Mouse (Mus musculus) hindbrain, embryonic 16.5 days (tissue): ENCODE results near the gene Nabp2. TPM values are rescaled to one million over a fixed set of nuclear protein-coding genes. Genes with fewer than 3 reads are reported as not detected.
A peak's percentile ranks its signal among the peaks of the same experiment; 100 is the strongest.

ENCODE experiments used
- ATAC-seq: fragments of 200-750 bp; cut with Nextera tagmentation; 2 replicates; pipeline ENCODE4 v1.8.0; 2017; ENCODE audit warnings: moderate TSS enrichment, moderate library complexity
- H3K27ac ChIP-seq: fragments of 300-500 bp; sonication (generic); 2 replicates; pipeline ENCODE4 v1.5.1; 2014; ENCODE audit warnings: low read depth, mild to moderate bottlenecking, control low read depth, low read length, moderate library complexity
- H3K27me3 ChIP-seq: fragments of 300-500 bp; sonication (generic); replicated peaks from 2 replicates; pipeline ENCODE4 v1.6.1; 2014; ENCODE audit warnings: low read length; ENCODE audit not compliant: control insufficient read depth, insufficient read depth
- H3K36me3 ChIP-seq: fragments of 300-500 bp; sonication (generic); 2 replicates; pipeline ENCODE4 v1.6.1; 2014; ENCODE audit warnings: mild to moderate bottlenecking, low read length, moderate library complexity, mixed read lengths; ENCODE audit not compliant: control insufficient read depth, insufficient read depth
- H3K4me1 ChIP-seq: fragments of 300-500 bp; sonication (generic); 2 replicates; pipeline ENCODE4 v1.6.1; 2014; ENCODE audit warnings: low read depth, low read length; ENCODE audit not compliant: control insufficient read depth, insufficient read depth
- H3K4me2 ChIP-seq: fragments of 300-500 bp; sonication (generic); 2 replicates; pipeline ENCODE4 v1.6.1; 2014; ENCODE audit warnings: mild to moderate bottlenecking, low read length, control low read depth, moderate library complexity
- H3K4me3 ChIP-seq: fragments of 300-500 bp; sonication (generic); 2 replicates; pipeline ENCODE4 v1.5.1; 2014; ENCODE audit warnings: mild to moderate bottlenecking, low read length, control low read depth, moderate library complexity
- H3K9ac ChIP-seq: fragments of 300-500 bp; sonication (generic); 2 replicates; pipeline ENCODE4 v1.6.1; 2014; ENCODE audit warnings: low read depth, mild to moderate bottlenecking, control low read depth, low read length, moderate library complexity
- H3K9me3 ChIP-seq: fragments of 300-500 bp; sonication (generic); 2 replicates; pipeline ENCODE4 v1.6.1; 2014; ENCODE audit warnings: mild to moderate bottlenecking, low read length, moderate library complexity; ENCODE audit not compliant: control insufficient read depth
- WGBS: fragments of 180-500 bp; shearing (Covaris S2); extraction: QIAGEN DNeasy Blood & Tissue Kit; methylation state at CpG from one replicate; pipeline ENCODE4 v1.1.7; 2014; 5-methylcytosine and 5-hydroxymethylcytosine counted together
- polyA plus RNA-seq: library from polyadenylated mRNA; unstranded; fragments of >200 nt; fragmentation: Nextera tagmentation; extraction: Ambion mirVana; gene quantifications from 2 replicates; pipeline ENCODE4 v1.2.1, GENCODE M21; 2015

The Nabp2 gene
- 126 and 150 TPM in 2 replicates for polyA plus RNA-seq

DNA sequence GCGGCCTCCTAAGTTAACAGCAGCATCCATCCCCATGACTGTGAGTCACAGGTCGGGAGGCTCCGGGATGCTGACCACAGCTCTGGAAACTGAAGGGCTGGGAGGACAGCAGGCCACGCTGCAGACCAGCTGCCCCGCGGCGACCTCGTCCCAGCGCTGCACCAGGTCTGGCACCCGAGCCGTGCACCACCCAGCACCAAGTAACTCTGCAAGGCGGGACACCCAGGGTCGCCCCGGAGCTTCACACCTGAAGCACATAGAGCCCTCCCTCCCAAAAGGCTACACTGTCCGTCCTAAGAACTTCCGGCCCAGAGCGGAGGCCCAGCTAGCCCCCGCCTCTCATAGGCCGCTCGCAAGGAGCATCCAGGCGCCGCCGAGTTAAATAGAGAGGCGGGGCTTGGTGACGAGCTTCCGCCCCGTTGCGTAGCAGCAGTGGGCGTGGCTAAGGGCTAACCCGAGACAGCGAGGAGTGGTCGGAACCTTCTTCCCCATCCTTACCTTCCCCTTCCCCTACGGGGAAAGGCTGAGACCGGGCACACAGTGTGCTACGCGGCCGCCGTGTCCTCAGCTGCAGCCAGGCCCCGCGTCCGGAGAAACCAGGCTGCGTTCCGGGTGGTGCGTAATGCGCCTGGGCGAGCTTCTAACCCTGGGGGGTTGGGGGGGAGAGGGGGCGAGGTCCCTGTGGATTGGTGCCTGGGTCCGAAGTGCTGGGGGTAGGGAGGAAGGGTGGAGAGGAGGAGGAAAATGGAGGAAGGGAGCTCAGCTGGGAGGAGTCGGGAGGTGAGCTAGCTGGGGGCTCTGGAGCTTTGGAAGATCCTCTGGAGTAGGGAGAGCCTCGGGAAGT lies at the start of gene Nabp2, which contains the start of gene Rnf41:
TSS of gene Nabp2 (minus strand) at position 282 of the 844 bp plus-strand sequence.
TSS of gene Rnf41 (plus strand) at position 447 of the 844 bp plus-strand sequence.
- Histone ChIP-seq H3K9me3 (no peaks in the 10 kb centered on the region), H3K27ac (peak within 1 kb of the TSS; percentile 98), H3K4me1 (peaks cover 42% of the 10 kb centered on the region), H3K4me2 (peak within 1 kb of the TSS; percentile 99), H3K9ac (peak within 1 kb of the TSS; percentile 94), H3K4me3 (peak within 1 kb of the TSS; percentile 99), H3K36me3 (peaks cover 10% of the 10 kb centered on the region), H3K27me3 (no peaks in the 10 kb centered on the region)
- peak; percentile 91 for ATAC-seq
- WGBS = 0% methylated on average over 50 of the region's 50 CpGs

DNA sequence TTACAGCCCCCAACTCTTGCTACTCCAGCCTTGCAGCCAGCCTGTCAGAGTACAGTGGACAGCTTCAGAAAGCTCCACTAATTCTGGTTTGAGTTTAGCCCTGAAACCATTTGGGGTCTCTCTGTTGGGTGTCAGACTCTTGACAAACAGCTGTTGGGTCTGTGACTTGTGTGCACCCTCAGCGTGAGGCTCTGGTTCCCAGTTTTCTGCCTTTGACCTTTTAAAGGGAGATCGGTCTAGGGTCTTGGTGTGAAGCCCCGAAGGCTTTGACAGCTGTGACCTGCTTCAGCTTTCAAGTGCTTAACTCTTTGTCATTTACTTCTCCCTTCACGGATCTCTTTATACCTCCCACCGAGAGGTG lies 49.0 kb upstream of the Nabp2 start:
- Histone ChIP-seq H3K27me3 (no peaks in the 10 kb centered on the region), H3K36me3 (peaks cover 26% of the 10 kb centered on the region), H3K4me2 (peak overlapping the region; percentile 85), H3K4me1 (peaks cover 10% of the 10 kb centered on the region), H3K9me3 (no peaks in the 10 kb centered on the region), H3K4me3 (peak overlapping the region; percentile 95), H3K9ac (peak overlapping the region; percentile 99), H3K27ac (peak overlapping the region; percentile 98)
- no peak for ATAC-seq
- WGBS = 1% methylated on average over 5 of the region's 5 CpGs

DNA sequence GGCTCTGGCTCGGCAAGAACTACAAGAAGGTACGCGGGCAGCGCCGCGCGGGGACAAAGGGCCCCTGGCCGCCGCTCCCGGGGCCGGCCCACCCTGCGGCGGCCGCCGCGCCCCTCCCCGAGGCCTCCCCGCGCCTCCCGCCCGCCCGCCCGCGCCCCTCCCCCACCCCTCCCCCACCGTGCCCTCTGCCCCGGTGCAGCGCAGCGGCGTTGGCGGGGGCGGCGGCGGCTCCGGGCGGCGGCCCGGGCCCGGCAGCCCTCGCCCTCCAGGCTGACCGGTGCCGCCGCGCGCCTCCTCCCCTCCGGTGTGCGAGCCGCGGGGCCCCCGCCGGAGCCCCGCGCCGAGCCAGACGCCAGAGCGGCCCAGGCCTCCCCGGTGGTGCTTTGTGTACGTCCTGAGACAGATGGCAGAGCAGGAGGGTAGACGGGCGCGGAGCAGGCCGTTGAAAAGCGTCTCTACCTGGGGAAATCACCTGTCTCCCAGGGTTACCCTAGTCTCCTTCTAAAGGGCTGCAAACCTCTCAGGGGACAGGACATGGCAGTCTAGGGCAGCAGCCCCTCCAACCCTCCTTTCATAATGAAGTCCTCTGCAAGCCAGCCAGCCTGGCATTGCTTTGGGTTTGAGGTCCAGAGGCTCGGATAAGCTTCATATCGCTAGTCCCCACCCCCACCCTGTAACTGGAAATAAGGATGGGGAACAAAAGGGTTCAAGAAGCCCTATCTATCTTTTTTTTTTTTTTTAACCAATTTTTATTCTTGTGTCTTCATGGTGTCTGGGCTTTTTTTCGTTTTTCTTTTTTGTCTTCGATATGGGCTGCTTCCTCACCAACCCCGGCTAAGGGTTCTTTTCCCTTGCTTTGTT lies 48.3 kb upstream of the Nabp2 start:
- peak overlapping the region; percentile 85 for H3K4me2 ChIP-seq
- H3K4me1 ChIP-seq = peaks cover 10% of the 10 kb centered on the region
- H3K9ac ChIP-seq = peak overlapping the region; percentile 99
- no peaks in the 10 kb centered on the region for H3K27me3 ChIP-seq
- H3K27ac ChIP-seq = peak overlapping the region; percentile 98
- no peaks in the 10 kb centered on the region for H3K9me3 ChIP-seq
- WGBS = under 1% methylated on average over 13 of the region's 67 CpGs
- H3K4me3 ChIP-seq = peak overlapping the region; percentile 95
- peak; percentile 51 for ATAC-seq
- H3K36me3 ChIP-seq = peaks cover 21% of the 10 kb centered on the region

DNA sequence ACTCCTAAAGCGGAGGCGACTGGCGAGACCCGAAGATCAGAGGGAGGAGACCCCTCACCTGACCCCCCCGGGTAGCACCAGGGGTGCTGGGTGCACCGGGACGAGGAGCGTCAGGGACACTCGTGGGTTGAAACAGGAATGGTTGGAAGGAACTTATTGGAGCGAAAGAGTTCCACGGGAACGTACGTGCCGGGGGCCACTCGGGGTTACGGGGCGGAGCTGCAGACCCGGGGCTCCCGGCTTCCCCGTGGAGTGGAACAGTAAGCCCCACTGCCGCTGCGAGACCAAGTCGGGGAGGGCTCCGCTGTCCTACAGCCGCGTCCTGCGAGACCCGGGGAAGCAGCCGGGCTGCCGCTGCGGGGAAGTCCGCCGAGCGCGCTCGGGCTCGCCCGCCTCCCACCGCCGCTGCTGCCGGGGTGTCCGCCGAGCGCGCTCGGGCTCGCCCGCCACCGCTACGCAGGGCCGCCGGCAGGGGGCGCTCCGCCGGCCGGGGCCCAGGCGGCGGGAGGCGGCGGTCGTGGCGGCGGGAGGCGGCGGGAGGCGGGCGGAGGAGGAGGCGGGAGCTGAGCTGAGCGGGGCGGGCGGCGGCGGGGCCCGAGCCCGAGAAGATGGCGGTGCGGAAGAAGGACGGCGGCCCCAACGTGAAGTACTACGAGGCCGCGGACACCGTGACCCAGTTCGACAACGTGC lies 47.6 kb upstream of the Nabp2 start, which contains the start of gene Smarcc2:
TSS of gene Smarcc2 (plus strand) at position 530 of the 690 bp plus-strand sequence.
- WGBS = 0% methylated on average over 44 of the region's 86 CpGs
- no peaks in the 10 kb centered on the region for H3K27me3 ChIP-seq
- H3K9me3 ChIP-seq = no peaks in the 10 kb centered on the region
- H3K4me2 ChIP-seq = peak within 1 kb of the TSS; percentile 85
- H3K4me3 ChIP-seq = peak within 1 kb of the TSS; percentile 95
- H3K4me1 ChIP-seq = peaks cover 10% of the 10 kb centered on the region
- peak; percentile 84 for ATAC-seq
- peak within 1 kb of the TSS; percentile 98 for H3K27ac ChIP-seq
- H3K9ac ChIP-seq = peak within 1 kb of the TSS; percentile 99
- H3K36me3 ChIP-seq = peaks cover 13% of the 10 kb centered on the region

DNA sequence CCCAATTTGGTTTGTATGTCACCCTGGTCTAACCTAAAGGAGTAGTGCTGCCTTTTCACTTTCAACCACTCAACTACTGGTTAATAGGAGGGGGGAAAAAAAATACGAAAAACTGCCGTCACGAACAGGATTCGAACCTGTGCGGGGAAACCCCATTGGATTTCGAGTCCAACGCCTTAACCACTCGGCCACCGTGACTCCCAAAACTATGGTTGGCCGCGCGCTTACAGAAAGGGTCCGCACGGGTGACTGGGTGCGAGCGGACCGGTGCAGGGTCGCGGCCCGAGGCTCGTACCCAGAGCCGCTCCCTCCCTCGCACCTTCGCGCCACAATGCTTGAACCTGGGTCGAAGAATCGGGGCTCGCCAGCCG lies 47.0 kb upstream of the Nabp2 start:
- H3K27me3 ChIP-seq = no peaks in the 10 kb centered on the region
- peak overlapping the region; percentile 98 for H3K27ac ChIP-seq
- H3K4me3 ChIP-seq = peak overlapping the region; percentile 95
- H3K9me3 ChIP-seq = no peaks in the 10 kb centered on the region
- peak overlapping the region; percentile 64 for H3K4me2 ChIP-seq
- peaks cover 10% of the 10 kb centered on the region for H3K36me3 ChIP-seq
- ATAC-seq = peak; percentile 68
- H3K9ac ChIP-seq = peak overlapping the region; percentile 99
- WGBS = 0% methylated on average over 29 of the region's 29 CpGs
- peaks cover 10% of the 10 kb centered on the region for H3K4me1 ChIP-seq

DNA sequence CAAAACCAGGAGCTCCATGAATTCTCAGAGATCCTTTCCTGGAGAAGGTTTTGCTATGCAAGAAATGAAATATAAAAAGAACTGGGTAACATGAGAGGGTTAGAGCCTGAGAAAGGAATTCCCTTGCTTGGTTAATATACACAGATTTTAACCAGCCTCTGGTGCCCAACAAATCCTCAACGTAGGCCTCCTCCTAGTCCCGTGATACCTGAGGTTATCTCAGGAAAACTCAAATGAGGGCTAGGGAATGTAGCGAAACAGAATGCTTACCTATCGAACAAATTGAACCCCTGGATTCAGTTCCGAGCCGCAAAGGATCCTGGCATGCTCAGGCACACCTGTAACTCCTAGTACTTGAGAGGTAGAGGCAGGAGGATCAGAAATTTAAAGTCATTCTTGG lies 46.4 kb upstream of the Nabp2 start:
- H3K4me3 ChIP-seq = no peak overlapping the region
- WGBS = 89% methylated on average over 6 of the region's 6 CpGs
- no peak overlapping the region for H3K9ac ChIP-seq
- H3K27ac ChIP-seq = no peak overlapping the region
- H3K36me3 ChIP-seq = 0 out of 2 replicates have a peak, but pooled peaks cover 4% of the 10 kb centered on the region
- H3K27me3 ChIP-seq = no peaks in the 10 kb centered on the region
- H3K4me2 ChIP-seq = no peak overlapping the region
- ATAC-seq = no peak
- peaks cover 10% of the 10 kb centered on the region for H3K4me1 ChIP-seq
- no peaks in the 10 kb centered on the region for H3K9me3 ChIP-seq

DNA sequence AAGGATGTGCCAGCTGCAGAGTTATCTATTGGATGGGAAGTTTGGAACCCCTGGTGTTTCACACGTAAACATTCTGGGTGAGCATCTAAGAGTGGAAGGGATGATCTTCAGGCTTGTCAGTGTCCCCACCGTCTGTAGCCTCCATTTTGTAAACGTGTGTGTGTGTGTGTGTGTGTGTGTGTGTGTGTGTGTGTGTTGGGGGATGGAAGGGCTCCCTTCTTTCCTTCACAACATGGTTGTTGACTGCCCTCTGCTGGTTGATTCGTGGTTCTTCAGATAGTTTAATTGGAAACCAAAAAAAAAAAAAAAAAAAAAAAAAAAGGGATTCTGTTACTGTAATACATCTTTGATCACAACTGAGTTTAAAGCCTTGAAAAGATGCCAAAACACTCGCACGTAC lies 44.0 kb upstream of the Nabp2 start:
- no peaks in the 10 kb centered on the region for H3K27me3 ChIP-seq
- no peak overlapping the region for H3K9ac ChIP-seq
- no peak for ATAC-seq
- no peak overlapping the region for H3K4me3 ChIP-seq
- no peaks in the 10 kb centered on the region for H3K36me3 ChIP-seq
- H3K4me1 ChIP-seq = no peaks in the 10 kb centered on the region; the same call in 1 of the 2 replicates
- 5% methylated on average over 6 of the region's 6 CpGs for WGBS
- H3K9me3 ChIP-seq = no peaks in the 10 kb centered on the region
- H3K4me2 ChIP-seq = peak overlapping the region; percentile 30
- no peak overlapping the region for H3K27ac ChIP-seq

DNA sequence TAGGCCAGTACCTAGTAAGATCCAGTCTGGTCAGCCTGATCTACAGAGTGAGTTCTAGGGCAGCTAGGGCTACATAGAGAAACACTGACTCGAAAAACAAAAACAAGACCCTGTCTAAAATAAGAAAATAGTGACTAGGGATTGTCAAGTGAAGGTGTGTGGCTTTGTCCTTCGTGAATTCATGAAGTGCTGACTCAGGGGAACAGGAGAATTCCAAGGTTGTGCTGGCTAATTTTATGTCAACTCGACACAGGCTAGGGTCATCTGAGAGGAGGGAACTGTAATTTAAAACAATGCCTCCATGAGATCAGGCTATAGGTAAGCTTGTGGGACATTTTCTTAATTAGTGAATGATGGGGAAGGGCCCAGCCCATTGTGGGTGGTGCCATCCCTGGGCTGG lies 43.2 kb upstream of the Nabp2 start:
- Histone ChIP-seq H3K27me3 (no peaks in the 10 kb centered on the region), H3K27ac (no peak overlapping the region), H3K4me3 (no peak overlapping the region), H3K9ac (no peak overlapping the region), H3K4me2 (no peak overlapping the region), H3K4me1 (no peaks in the 10 kb centered on the region), H3K36me3 (no peaks in the 10 kb centered on the region), H3K9me3 (no peaks in the 10 kb centered on the region)
- ATAC-seq = no peak
- 74% methylated on average over 3 of the region's 3 CpGs for WGBS
